Mouse (Mus musculus): ENCODE data around the gene Fam187a. TPM values are rescaled to one million over a fixed set of nuclear protein-coding genes. Genes with fewer than 3 reads are reported as not detected.

Gene Fam187a
- polyA plus RNA-seq, 1 experiment from 2014 or later: 0.09 TPM

DNA sequence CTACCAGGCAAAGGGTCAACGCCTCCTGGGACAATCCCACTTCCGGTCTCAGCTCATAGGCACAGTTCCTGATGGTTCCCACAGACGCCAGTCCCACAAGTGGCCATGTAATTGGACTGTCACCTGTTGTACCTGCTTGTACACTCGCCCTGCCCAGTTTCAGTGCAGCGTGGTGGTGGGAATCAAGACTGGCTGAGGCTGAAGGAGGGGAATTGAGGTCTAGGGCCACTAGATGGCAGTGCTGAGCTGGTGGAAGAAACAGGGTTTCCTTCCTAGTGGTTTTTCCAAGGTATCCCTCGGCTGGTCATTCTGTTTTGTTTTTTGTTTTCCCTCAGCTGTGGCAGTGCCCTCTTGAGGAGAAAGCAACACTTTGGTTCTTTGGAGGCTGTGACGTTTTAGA lies 15.8 kb downstream of the Fam187a start, which contains the start of gene Gfap:
Gene Gfap (minus strand): TSS at position 150 of the 400 bp plus-strand sequence.
- no peak within 1 kb of the TSS for H3K4me3 ChIP-seq
- peaks cover 18% of the 10 kb centered on the region for H3K36me3 ChIP-seq (replicated peaks)
- DNase-seq (ENCODE audit: extremely low spot score, low spot score): peak; percentile 85
- H3K27ac ChIP-seq: no peak within 1 kb of the TSS
- H3K4me1 ChIP-seq: peaks cover 48% of the 10 kb centered on the region
- H3K9me3 ChIP-seq: no peaks in the 10 kb centered on the region
- peaks cover 30% of the 10 kb centered on the region for H3K27me3 ChIP-seq (ENCODE audit: poor library complexity, severe bottlenecking)
- WGBS: 13% methylated on average over 7 of the region's 7 CpGs

DNA sequence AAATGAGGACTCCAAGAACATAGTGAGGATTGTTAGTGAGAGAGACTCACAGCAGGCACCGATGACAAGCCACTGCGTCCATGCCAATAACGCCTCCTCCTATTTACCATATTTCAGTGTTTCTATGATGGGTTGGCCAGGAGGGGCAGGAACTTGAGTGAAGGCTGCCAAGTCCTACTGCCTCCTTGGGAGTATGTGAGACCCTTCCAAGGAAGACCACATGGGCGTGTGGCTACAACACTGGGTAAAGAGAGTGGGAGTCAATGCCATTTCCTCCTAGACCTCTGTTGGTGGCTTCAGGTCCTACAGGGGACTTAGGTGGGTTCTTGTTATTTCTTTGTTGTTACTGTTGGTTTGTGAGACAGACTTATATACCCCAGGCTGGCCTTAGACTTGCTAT lies 16.2 kb downstream of the Fam187a start:
- Histone ChIP-seq H3K9me3 (no peaks in the 10 kb centered on the region), H3K27ac (no peak overlapping the region), H3K27me3 (ENCODE audit: poor library complexity, severe bottlenecking) (peaks cover 26% of the 10 kb centered on the region), H3K36me3 (replicated peaks) (peaks cover 22% of the 10 kb centered on the region), H3K4me3 (no peak overlapping the region), H3K4me1 (peaks cover 48% of the 10 kb centered on the region)
- no peak for DNase-seq (ENCODE audit: extremely low spot score, low spot score)
- WGBS: 74% methylated on average over 4 of the region's 4 CpGs

DNA sequence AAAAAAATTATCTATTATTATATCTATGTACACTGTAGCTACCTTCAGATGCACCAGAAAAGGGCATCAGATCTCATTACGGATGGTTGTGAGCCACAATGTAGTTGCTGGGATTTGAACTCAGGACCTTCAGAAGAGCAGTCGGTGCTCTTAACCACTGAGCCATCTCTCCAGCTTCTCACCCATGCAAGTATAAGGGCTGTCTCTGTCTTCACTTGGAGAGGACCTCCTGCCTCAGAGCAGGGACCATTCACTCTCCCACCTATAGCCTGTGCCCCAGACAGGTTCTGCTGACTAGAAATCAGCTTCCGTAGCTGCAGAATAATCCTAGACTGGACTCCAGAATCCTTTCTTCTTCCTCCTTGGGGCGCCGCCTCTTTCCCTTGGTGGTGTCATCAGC lies 17.1 kb downstream of the Fam187a start:
- no peak for DNase-seq (ENCODE audit: extremely low spot score, low spot score)
- 81% methylated on average over 5 of the region's 5 CpGs for WGBS
- no peak overlapping the region for H3K27ac ChIP-seq
- H3K4me1 ChIP-seq: peaks cover 39% of the 10 kb centered on the region
- H3K4me3 ChIP-seq: no peak overlapping the region
- H3K36me3 ChIP-seq (replicated peaks): peaks cover 31% of the 10 kb centered on the region
- no peaks in the 10 kb centered on the region for H3K9me3 ChIP-seq
- H3K27me3 ChIP-seq (ENCODE audit: poor library complexity, severe bottlenecking): peaks cover 17% of the 10 kb centered on the region

DNA sequence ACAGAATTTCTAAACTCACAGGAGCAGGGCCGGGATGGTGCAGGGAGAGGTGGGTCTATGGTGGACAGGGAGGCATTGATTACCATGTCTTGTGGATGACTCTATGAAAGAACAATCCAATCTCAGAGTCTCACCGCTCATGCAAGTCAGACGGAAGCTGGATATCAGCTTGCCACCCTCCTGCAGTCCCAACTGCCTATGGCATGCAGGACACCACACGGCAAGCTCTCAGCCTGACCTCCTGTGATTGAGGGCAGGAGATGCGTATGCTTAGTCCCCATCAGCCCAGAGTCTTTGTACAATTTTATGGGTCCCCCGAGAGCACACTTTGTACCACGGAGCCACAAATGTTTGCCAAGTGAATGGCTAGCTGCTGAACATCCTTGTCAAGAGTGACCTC lies 18.7 kb downstream of the Fam187a start:
- peaks cover 47% of the 10 kb centered on the region for H3K36me3 ChIP-seq (replicated peaks)
- no peak overlapping the region for H3K27ac ChIP-seq
- WGBS: 88% methylated on average over 7 of the region's 7 CpGs
- peaks cover 2% of the 10 kb centered on the region; the same call in 1 of the 2 replicates for H3K27me3 ChIP-seq (ENCODE audit: poor library complexity, severe bottlenecking)
- no peak for DNase-seq (ENCODE audit: extremely low spot score, low spot score)
- H3K4me1 ChIP-seq: peaks cover 26% of the 10 kb centered on the region
- no peaks in the 10 kb centered on the region for H3K9me3 ChIP-seq
- H3K4me3 ChIP-seq: no peak overlapping the region

DNA sequence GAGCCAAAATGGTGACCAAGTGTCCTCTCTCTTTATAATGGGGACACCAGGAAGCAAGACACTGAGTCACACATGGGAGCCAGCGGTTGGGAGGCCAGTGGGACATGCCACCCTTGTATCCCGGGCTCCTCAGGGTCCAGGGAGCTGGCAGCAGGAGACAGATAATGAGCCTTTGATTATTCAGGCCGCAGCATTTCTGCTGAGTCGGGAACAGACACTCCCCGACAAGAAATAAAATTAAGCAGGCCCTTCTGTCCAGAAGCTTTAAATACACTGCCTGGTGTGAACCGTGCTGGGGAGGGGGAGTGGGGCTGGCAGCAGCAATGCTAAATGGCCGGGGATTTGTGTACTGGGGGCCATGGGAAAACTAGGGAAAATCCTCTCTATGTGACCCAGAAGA lies 26.4 kb downstream of the Fam187a start:
- peaks cover 99% of the 10 kb centered on the region for H3K36me3 ChIP-seq (replicated peaks)

DNA sequence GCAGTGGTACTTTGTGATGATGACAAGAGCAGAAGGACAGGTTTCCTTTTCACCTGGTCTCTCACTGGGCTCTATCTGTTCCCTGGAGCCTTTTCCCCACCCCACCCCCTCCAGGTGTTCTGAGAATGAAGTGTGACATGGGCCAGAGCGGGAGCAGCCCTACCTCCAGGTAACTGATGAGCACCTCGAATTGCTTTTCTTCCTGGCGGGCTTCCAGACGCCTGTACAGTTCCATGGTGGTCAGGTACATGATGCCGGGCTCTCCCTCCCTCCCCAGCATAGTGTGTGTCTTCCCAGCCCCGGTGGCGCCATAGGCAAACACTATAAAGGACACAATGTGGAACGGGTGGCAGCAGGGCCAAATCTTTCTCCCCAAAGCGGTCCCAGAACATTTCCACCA lies 30.4 kb downstream of the Fam187a start:
- H3K4me3 ChIP-seq: no peak overlapping the region
- WGBS: 92% methylated on average over 9 of the region's 9 CpGs
- H3K27me3 ChIP-seq (ENCODE audit: poor library complexity, severe bottlenecking): no peaks in the 10 kb centered on the region
- DNase-seq (ENCODE audit: extremely low spot score, low spot score): no peak
- H3K36me3 ChIP-seq (replicated peaks): peaks cover 90% of the 10 kb centered on the region
- H3K4me1 ChIP-seq: no peaks in the 10 kb centered on the region
- H3K27ac ChIP-seq: no peak overlapping the region
- no peaks in the 10 kb centered on the region for H3K9me3 ChIP-seq

More for the DNA sequence above, 26.4 kb downstream of the Fam187a start:
- Histone ChIP-seq H3K27me3 (ENCODE audit: poor library complexity, severe bottlenecking) (no peaks in the 10 kb centered on the region), H3K27ac (no peak overlapping the region), H3K4me3 (no peak overlapping the region), H3K9me3 (no peaks in the 10 kb centered on the region), H3K4me1 (no peaks in the 10 kb centered on the region)
- DNase-seq (ENCODE audit: extremely low spot score, low spot score): no peak
- 88% methylated on average over 7 of the region's 7 CpGs for WGBS

DNA sequence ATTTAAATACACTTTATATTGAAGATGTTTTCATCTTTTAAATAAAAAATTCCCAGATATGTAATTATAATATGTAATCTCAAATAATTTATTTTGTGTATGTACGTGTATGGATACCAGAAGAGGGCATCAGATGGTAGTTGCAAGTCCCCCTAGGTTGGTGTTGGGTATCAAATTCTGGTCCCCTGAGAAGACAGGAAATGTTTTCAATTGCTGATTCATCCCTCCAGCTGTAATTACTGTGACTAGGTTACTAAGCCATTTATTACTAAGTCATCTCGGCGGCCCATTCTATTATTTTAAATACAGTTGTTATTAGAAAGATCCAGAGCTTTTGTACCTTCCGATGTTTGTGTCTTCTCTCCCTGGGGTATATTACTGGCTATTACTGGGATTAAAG lies 33.1 kb downstream of the Fam187a start:
- no peak for DNase-seq (ENCODE audit: extremely low spot score, low spot score)
- H3K4me3 ChIP-seq: no peak overlapping the region
- 88% methylated on average over 4 of the region's 4 CpGs for WGBS
- no peak overlapping the region for H3K27ac ChIP-seq
- H3K36me3 ChIP-seq (replicated peaks): peaks cover 91% of the 10 kb centered on the region
- H3K9me3 ChIP-seq: no peaks in the 10 kb centered on the region
- peaks cover 18% of the 10 kb centered on the region for H3K4me1 ChIP-seq
- H3K27me3 ChIP-seq (ENCODE audit: poor library complexity, severe bottlenecking): no peaks in the 10 kb centered on the region

DNA sequence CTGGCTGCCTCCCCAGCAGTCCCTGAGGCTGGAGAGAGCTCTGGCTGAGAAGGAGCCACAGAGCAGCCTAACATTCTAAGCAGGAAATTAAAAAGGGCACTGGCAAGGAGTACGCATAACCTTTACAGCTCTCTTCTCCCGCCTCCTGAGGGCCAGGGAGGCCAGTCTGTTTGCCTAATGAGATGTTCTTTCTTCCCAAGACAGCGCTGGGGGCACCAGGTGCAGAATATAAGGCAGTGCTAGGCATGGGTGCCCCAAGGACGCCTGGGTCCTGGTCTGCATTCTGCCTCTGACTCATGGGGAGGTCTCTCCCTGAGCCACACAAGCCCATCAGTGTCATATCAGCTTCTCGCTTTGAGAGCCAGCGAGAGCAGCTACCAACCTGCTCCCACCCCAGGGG lies 36.5 kb downstream of the Fam187a start:
- Histone ChIP-seq H3K4me3 (no peak overlapping the region), H3K9me3 (no peaks in the 10 kb centered on the region), H3K36me3 (replicated peaks) (peaks cover 58% of the 10 kb centered on the region), H3K27me3 (ENCODE audit: poor library complexity, severe bottlenecking) (no peaks in the 10 kb centered on the region), H3K27ac (no peak overlapping the region), H3K4me1 (peaks cover 42% of the 10 kb centered on the region)
- WGBS: 90% methylated on average over 6 of the region's 6 CpGs
- DNase-seq (ENCODE audit: extremely low spot score, low spot score): no peak

DNA sequence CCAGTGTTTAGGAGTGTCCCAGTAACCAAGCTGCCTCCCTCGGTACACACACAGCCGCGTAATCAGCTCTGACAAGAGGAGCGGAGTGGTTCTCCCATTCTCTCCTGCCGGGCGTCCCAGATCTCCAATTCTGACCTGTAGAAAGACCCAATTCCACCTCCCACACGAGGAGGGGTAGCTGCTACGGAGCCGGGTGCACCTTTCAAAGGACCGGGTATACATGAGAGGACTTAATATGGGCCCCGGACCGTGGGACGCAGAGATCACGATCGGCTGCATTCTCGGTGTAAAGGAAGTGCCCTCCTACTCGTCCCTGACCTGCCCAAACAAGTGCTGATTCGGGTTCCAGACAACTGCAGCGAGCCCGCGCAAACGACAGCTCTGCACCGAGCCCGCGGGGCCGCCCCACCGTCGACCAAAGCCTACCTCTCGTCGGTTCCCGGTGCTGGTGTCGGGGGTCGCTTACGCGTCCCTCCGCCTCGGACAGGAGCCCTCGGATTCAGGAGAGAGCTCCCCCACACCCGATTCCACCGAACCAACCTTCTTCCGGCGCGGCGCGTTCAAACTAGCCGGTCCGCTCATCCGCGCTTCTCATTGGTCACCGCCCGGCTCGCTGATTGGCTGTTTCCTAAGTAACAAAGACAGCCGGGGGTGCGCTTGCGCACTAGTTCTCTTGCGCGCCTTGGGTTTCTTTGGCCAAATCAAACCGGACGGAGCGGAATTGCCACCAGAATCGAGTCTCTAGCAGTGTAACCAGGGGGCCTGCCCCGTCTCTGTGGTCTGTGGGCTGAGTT lies 39.8 kb downstream of the Fam187a start, which contains the start of gene Kif18b:
Gene Kif18b (minus strand): TSS at position 568 of the 794 bp plus-strand sequence.
- H3K4me1 ChIP-seq: peaks cover 42% of the 10 kb centered on the region
- no peaks in the 10 kb centered on the region for H3K27me3 ChIP-seq (ENCODE audit: poor library complexity, severe bottlenecking)
- peak; percentile 99 for DNase-seq (ENCODE audit: extremely low spot score, low spot score)
- under 1% methylated on average over 62 of the region's 62 CpGs for WGBS
- no peaks in the 10 kb centered on the region for H3K9me3 ChIP-seq
- peak within 1 kb of the TSS; percentile 92 for H3K4me3 ChIP-seq
- H3K36me3 ChIP-seq (replicated peaks): peaks cover 34% of the 10 kb centered on the region
- peak within 1 kb of the TSS; percentile 97 for H3K27ac ChIP-seq

DNA sequence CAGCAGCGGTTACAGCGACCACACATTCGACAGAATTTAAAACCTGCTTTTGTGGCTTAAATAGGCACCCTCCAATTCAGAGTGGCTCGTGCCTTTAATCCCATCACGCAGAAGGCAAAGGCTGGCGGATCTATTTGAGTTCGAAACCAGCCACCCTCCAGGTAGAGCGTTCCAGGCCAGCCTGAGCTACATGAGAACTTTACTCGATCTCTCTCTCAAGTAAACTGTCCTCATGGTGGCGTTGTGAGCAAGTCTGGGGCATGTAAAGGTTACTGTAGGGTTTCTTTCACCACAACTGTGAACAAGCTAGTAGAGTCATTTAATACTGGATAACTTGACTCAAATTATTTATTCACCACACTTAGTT lies 40.4 kb downstream of the Fam187a start:
- 1% methylated on average over 10 of the region's 10 CpGs for WGBS
- no peaks in the 10 kb centered on the region for H3K27me3 ChIP-seq (ENCODE audit: poor library complexity, severe bottlenecking)
- no peak for DNase-seq (ENCODE audit: extremely low spot score, low spot score)
- H3K36me3 ChIP-seq (replicated peaks): peaks cover 28% of the 10 kb centered on the region
- H3K27ac ChIP-seq: peak overlapping the region; percentile 97
- H3K4me3 ChIP-seq: peak overlapping the region; percentile 92
- peaks cover 42% of the 10 kb centered on the region for H3K4me1 ChIP-seq
- no peaks in the 10 kb centered on the region for H3K9me3 ChIP-seq

DNA sequence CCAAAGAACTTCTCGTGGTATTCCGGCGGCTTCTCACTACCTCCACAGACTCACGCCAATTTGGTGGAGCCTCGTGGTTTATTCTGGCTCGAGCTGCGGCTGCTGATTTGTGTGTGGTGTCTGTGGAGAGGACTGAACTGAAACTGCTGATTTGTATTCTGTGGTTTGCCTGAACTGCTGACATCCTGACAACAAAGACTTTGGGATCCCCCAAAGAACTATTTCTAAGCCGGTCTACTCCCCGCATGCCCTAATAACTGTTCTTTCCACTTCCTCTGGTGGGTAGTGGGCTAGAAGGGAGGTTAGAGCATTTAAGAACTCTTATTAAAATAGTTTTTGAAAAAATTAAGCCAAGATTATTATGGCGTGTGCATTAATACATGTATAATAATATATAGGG lies 45.7 kb downstream of the Fam187a start:
- H3K27me3 ChIP-seq (ENCODE audit: poor library complexity, severe bottlenecking): peaks cover 14% of the 10 kb centered on the region
- H3K36me3 ChIP-seq (replicated peaks): no peaks in the 10 kb centered on the region
- H3K9me3 ChIP-seq: no peaks in the 10 kb centered on the region
- no peak for DNase-seq (ENCODE audit: extremely low spot score, low spot score)
- H3K4me3 ChIP-seq: no peak overlapping the region
- 94% methylated on average over 10 of the region's 10 CpGs for WGBS
- peaks cover 4% of the 10 kb centered on the region for H3K4me1 ChIP-seq
- H3K27ac ChIP-seq: no peak overlapping the region

DNA sequence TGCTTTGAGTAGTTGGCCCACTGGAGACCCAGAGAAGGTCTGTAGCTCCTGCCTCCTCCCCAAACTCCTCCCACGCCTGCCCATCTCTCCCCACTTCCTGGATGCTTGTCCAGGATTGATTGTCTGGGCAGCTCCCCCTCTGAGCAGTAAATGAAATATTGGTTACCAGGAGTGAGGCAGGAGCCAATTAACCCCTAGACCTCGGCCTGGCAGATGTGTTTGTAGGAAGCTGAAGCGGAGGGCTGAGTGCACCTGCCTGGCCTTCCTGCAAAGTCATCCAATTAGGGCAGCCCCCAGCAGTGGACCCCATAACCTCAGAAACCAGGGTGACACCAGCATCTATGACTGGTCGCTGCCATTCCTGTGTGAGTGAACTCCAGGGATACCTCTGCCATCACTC lies 51.3 kb downstream of the Fam187a start:
- Histone ChIP-seq H3K4me1 (peaks cover 34% of the 10 kb centered on the region), H3K4me3 (no peak overlapping the region), H3K27me3 (ENCODE audit: poor library complexity, severe bottlenecking) (peaks cover 56% of the 10 kb centered on the region), H3K9me3 (no peaks in the 10 kb centered on the region), H3K27ac (peak overlapping the region; percentile 66; the same call in 1 of the 2 replicates), H3K36me3 (replicated peaks) (no peaks in the 10 kb centered on the region)
- DNase-seq (ENCODE audit: extremely low spot score, low spot score): no peak
- WGBS: 35% methylated on average over 4 of the region's 4 CpGs

Measured in forebrain, embryonic 10.5 days (tissue).